Mouse (Mus musculus): ENCODE data around the gene Rnf43. TPM values are rescaled to one million over a fixed set of nuclear protein-coding genes. Genes with fewer than 3 reads are reported as not detected.

The Rnf43 gene
- polyA plus RNA-seq, 2 experiments, result 4.7 to 6.5 TPM

DNA sequence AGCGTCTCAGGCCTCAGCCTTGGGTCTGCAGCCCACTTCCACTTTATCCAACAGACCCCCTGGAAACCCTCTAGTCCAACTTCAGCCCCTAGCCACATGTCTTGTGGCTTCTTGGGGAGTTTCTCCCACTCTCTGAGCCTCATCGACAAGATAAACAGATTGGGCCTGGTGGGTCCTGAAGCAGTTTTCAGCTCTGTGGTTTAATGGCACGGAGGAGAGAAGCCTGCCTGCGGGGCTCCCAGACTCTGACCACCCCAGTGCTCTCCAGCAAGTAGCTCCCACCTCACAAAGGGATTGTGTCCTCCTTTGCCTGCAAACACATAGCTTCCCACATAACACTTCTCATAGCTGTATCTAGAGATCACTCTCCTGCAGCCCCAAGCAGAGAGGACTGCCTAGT, 64.9 kb downstream of the Rnf43 start:
- no peak for TF ChIP-seq POLR2A (IDR thresholded peaks at IDR 0.05; ENCODE audit: borderline replicate concordance, extremely low read depth, insufficient read depth, insufficient read length)
- Histone ChIP-seq H3K27me3 (ENCODE audit: control insufficient read depth, insufficient read depth, low read length) (no peaks in the 10 kb centered on the region), H3K36me3 (ENCODE audit: control insufficient read depth, insufficient read depth, low read length) (no peaks in the 10 kb centered on the region), H3K9ac (ENCODE audit: low read depth, low read length, severe bottlenecking) (no peak overlapping the region), H3K9me3 (ENCODE audit: control insufficient read depth, low read length) (no peaks in the 10 kb centered on the region), H3K4me3 (replicated peaks; ENCODE audit: low read length) (no peak overlapping the region), H3K27ac (replicated peaks; ENCODE audit: low read depth, low read length) (no peak overlapping the region), H3K4me2 (replicated peaks; ENCODE audit: low read depth, low read length, severe bottlenecking) (no peak overlapping the region), H3K4me1 (ENCODE audit: control insufficient read depth, insufficient read depth, low read length) (peaks cover 8% of the 10 kb centered on the region)
- 68% methylated on average over 4 of the region's 4 CpGs for WGBS
- DNase-seq (ENCODE audit: low spot score) (no peak), ATAC-seq (ENCODE audit: low FRiP score, low read depth) (no peak)

DNA sequence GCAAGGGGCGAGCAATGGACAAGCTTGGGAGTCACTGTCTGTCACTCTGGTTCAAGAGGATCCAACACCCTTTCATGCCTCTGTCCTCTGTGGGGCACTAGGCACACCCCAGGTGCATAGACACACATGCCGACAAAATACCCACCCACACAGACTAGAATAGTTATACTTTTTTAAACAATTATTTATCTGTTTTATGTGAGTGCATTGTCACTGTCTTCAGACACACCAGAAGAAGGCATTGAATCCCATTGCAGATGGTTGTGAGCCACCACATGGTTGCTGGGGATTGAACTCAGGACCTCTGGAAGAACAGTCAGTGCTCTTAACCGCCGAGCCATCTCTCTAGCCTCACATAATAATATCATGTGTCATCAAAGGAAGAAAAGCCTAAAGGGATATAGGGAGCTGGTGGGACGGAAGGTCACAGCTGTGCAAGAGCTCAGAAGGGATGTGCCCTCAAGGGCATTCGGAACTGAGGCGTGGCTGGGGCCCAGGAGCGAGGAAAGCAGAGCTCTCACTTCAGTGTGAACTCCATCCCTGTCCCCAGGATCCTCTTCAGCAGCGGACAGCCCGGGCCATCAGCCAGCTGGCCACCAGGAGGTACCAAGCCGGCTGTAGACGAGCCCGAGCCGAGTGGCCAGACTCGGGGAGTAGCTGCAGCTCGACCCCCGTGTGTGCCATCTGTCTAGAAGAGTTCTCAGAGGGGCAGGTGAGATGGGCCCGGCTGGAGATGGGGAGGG, 66.5 kb downstream of the Rnf43 start:
- ATAC-seq (ENCODE audit: low FRiP score, low read depth), result no peak
- no peak for DNase-seq (ENCODE audit: low spot score)
- Histone ChIP-seq H3K4me3 (replicated peaks; ENCODE audit: low read length) (no peak overlapping the region), H3K9ac (ENCODE audit: low read depth, low read length, severe bottlenecking) (no peak overlapping the region), H3K4me1 (ENCODE audit: control insufficient read depth, insufficient read depth, low read length) (peaks cover 8% of the 10 kb centered on the region), H3K27ac (replicated peaks; ENCODE audit: low read depth, low read length) (no peak overlapping the region), H3K4me2 (replicated peaks; ENCODE audit: low read depth, low read length, severe bottlenecking) (no peak overlapping the region), H3K9me3 (ENCODE audit: control insufficient read depth, low read length) (no peaks in the 10 kb centered on the region), H3K36me3 (ENCODE audit: control insufficient read depth, insufficient read depth, low read length) (no peaks in the 10 kb centered on the region), H3K27me3 (ENCODE audit: control insufficient read depth, insufficient read depth, low read length) (no peaks in the 10 kb centered on the region)
- no peak for TF ChIP-seq POLR2A (IDR thresholded peaks at IDR 0.05; ENCODE audit: borderline replicate concordance, extremely low read depth, insufficient read depth, insufficient read length)
- 41% methylated on average over 18 of the region's 18 CpGs for WGBS

DNA sequence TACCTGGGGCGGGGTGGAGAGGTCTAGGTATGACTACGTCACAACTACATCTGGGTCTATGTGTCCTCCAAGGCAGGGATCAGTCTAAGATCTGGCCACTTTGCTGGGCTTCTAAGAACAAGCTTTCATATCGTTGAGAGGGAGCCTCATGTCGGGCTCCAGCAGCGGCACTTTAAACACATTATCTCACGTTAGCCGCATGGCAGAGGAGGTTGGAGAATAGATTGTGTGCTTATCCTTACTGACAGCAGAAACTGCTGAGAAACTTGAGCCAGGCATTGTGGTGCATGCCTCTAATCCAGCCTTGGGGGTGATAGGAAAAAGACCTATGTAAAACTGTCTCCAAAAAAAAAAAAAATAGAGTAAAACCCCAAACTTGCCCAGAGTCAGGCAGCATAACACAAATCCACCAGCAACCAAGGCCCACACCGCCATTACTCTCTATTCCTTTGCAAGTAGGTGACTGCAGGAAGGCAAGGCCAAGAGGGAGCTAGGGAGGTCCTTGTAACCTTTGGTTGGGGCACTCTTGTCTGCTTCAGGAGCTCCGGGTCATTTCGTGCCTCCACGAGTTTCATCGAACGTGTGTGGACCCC, 67.2 kb downstream of the Rnf43 start:
- DNase-seq (ENCODE audit: low spot score), result no peak
- H3K9me3 ChIP-seq (ENCODE audit: control insufficient read depth, low read length), result no peaks in the 10 kb centered on the region
- H3K4me2 ChIP-seq (replicated peaks; ENCODE audit: low read depth, low read length, severe bottlenecking), result no peak overlapping the region
- TF ChIP-seq POLR2A (IDR thresholded peaks at IDR 0.05; ENCODE audit: borderline replicate concordance, extremely low read depth, insufficient read depth, insufficient read length), result no peak
- no peaks in the 10 kb centered on the region for H3K27me3 ChIP-seq (ENCODE audit: control insufficient read depth, insufficient read depth, low read length)
- H3K27ac ChIP-seq (replicated peaks; ENCODE audit: low read depth, low read length), result no peak overlapping the region
- H3K9ac ChIP-seq (ENCODE audit: low read depth, low read length, severe bottlenecking), result no peak overlapping the region
- no peak for ATAC-seq (ENCODE audit: low FRiP score, low read depth)
- H3K36me3 ChIP-seq (ENCODE audit: control insufficient read depth, insufficient read depth, low read length), result no peaks in the 10 kb centered on the region
- no peak overlapping the region for H3K4me3 ChIP-seq (replicated peaks; ENCODE audit: low read length)
- WGBS, result 83% methylated on average over 13 of the region's 13 CpGs
- H3K4me1 ChIP-seq (ENCODE audit: control insufficient read depth, insufficient read depth, low read length), result peaks cover 8% of the 10 kb centered on the region

DNA sequence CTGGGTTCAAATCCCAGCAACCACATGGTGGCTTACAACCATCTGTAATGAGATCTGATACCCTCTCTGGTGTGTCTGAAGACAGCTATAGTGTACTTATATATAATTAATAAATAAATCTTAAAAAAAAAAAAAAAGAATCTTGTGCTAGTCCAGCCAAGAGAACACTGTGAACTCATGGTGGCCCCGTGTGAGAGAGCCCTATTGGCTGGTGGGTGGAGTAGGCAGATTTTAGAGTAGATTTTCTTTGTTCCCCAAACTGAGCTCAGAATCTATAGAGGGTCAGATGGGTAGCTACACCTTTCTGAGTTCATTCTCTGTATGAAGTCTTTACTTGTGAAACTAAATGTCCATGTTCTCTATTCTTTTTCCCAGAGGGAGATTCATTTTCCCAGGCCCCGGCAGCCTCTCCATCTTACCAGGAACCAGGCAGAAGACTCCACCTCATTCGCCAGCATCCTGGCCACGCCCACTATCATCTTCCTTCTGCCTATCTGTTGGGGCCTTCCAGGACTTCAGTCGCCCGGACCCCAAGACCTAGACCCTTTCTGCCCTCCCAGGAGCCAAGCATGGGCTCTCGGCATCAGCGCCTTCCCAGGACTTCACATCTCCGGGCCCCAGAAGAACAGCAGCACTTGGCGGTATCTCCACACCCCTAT, 68.3 kb downstream of the Rnf43 start:
- WGBS, result 78% methylated on average over 10 of the region's 10 CpGs

DNA sequence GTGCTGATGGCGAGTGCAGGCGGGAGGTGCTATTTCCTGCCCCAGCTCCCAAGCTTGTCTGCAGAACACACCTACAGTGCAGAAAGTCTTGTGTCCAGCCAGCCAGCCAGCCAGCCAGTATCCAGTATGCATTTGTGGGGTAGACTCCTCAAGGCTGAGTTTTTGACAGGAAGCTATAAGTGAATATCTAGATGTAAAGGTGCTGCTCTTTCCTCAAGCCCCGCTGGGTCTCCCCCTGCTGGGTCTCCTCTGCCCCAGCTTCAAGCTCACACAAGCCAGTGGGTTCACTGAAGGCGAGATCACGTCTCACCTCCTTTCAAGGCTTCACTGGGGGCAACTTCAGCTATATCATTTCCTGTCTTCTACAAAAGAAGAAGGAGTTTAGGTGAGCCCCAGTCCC, 71.8 kb downstream of the Rnf43 start:
- ATAC-seq (ENCODE audit: low FRiP score, low read depth), result no peak
- 66% methylated on average over 5 of the region's 5 CpGs for WGBS
- H3K9me3 ChIP-seq (ENCODE audit: control insufficient read depth, low read length), result no peaks in the 10 kb centered on the region
- H3K27ac ChIP-seq (replicated peaks; ENCODE audit: low read depth, low read length), result no peak overlapping the region
- no peak for DNase-seq (ENCODE audit: low spot score)
- H3K27me3 ChIP-seq (ENCODE audit: control insufficient read depth, insufficient read depth, low read length), result no peaks in the 10 kb centered on the region
- no peak for TF ChIP-seq POLR2A (IDR thresholded peaks at IDR 0.05; ENCODE audit: borderline replicate concordance, extremely low read depth, insufficient read depth, insufficient read length)
- H3K36me3 ChIP-seq (ENCODE audit: control insufficient read depth, insufficient read depth, low read length), result 0 out of 2 replicates have a peak, but pooled peaks cover under 1% of the 10 kb centered on the region
- H3K4me2 ChIP-seq (replicated peaks; ENCODE audit: low read depth, low read length, severe bottlenecking), result peak overlapping the region; percentile 25; the same call in 1 of the 2 replicates
- H3K4me3 ChIP-seq (replicated peaks; ENCODE audit: low read length), result 0 out of 2 replicates have a peak overlapping the region, but pooled peaks have one; percentile 8
- no peak overlapping the region for H3K9ac ChIP-seq (ENCODE audit: low read depth, low read length, severe bottlenecking)
- peaks cover 6% of the 10 kb centered on the region; the same call in 1 of the 2 replicates for H3K4me1 ChIP-seq (ENCODE audit: control insufficient read depth, insufficient read depth, low read length)

More for the DNA sequence above, 68.3 kb downstream of the Rnf43 start:
- Histone ChIP-seq H3K4me2 (replicated peaks; ENCODE audit: low read depth, low read length, severe bottlenecking) (no peak overlapping the region), H3K4me1 (ENCODE audit: control insufficient read depth, insufficient read depth, low read length) (peaks cover 6% of the 10 kb centered on the region), H3K9ac (ENCODE audit: low read depth, low read length, severe bottlenecking) (no peak overlapping the region), H3K36me3 (ENCODE audit: control insufficient read depth, insufficient read depth, low read length) (no peaks in the 10 kb centered on the region), H3K4me3 (replicated peaks; ENCODE audit: low read length) (no peak overlapping the region), H3K27me3 (ENCODE audit: control insufficient read depth, insufficient read depth, low read length) (no peaks in the 10 kb centered on the region), H3K9me3 (ENCODE audit: control insufficient read depth, low read length) (no peaks in the 10 kb centered on the region), H3K27ac (replicated peaks; ENCODE audit: low read depth, low read length) (no peak overlapping the region)
- no peak for TF ChIP-seq POLR2A (IDR thresholded peaks at IDR 0.05; ENCODE audit: borderline replicate concordance, extremely low read depth, insufficient read depth, insufficient read length)
- ATAC-seq (ENCODE audit: low FRiP score, low read depth) (no peak), DNase-seq (ENCODE audit: low spot score) (no peak)

All from limb, embryonic 14.5 days (tissue).